Mouse (Mus musculus): ENCODE measurements at regions not wholly inside any gene's neighbourhood (a gene's known extent, or its start where the extent isn't known, plus 50 kb on each side); places are given as distances from the start of the nearest gene placed in this dataset.

DNA sequence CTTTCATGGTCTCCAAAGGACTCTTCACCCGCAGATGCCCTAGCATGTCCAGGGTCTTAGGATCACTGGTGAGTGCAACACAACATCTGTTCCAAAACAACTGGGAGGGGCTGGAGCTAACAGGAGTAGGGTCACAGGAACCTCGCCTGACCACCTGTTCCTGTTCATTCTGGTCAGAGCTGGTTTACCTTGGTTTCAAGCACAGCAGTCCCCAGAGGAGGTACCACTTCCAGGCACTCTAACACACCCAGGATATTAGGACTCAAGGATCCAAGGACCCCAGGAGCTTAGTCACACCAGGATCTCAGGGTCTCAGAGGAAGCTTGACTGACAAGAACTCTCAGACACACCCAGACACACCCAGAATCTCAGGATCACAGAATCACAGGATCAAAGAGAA lies 94.9 kb upstream of the Plscr5 start:
- intact Hi-C loops (cut with DNase I; ENCODE audit: low total_unique reads), result no loop called here
- no peak for DNase-seq

DNA sequence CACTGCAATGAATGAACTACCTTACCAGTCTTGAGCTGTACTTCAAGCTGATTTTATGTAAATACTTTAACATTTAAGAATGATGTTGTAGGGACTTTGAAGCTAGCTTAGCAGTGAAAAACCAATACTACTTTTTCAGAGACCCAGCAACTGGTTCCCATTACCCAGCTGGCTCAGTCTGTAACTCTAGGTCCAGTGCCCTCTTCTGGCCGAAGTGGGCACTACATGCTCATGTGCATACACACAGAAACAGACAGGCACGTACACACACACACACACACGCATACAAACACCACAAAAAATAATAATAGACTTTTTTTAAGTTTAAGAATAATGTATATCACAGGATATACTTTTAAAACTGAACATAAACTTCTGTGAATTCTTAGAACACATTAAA lies 63.2 kb upstream of the Plscr5 start:
- intact Hi-C loops (cut with DNase I; ENCODE audit: low total_unique reads), result no loop called here
- no peak for DNase-seq

DNA sequence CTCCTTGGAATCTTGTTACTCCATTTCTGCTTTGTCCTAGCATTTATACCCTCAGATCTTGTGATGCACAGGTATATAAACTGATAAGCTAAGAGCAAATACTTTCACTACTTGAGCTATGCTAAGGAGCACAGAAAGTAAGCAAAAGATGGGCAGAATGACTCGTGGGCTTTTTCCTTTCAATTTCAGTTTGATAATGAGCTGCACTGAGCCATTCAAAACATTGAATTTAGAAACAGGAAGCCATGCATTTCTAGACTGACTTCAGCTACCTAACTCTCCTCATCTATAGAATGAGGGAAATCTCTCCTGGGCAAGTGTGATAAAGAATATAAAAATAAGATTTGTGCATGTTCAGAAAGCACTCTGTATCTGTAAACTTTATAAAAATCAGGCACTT lies 62.3 kb upstream of the Plscr5 start:
- no peak for DNase-seq
- intact Hi-C loops (cut with DNase I; ENCODE audit: low total_unique reads), result no loop called here

- DNase-seq, result no peak
- intact Hi-C loops (cut with DNase I; ENCODE audit: low total_unique reads), result no loop called here
These were observed 60.3 kb upstream of the Plscr5 start for GRCm38 (mm10) chr9:92132440-92132839.

GRCm38 (mm10) chr9:92141924-92142323 lies 50.8 kb upstream of the Plscr5 start:
- intact Hi-C loops (cut with DNase I; ENCODE audit: low total_unique reads), result loop anchor here (10.0 kb wide), 1 partner anchor 63 kb away; no protein-coding TSS in a partner anchor
- no peak for DNase-seq

Measured in gastrocnemius, postnatal 14 days (tissue).